Mouse (Mus musculus) kidney, postnatal 25 days (tissue): ENCODE data around the gene Sgca.
"Not testable (repeated sequence)": the region's sequence is repeated elsewhere in the genome, so short reads cannot be mapped to it uniquely, and the experiment has no call there.

Experiments used
- DNase-seq, 2 experiments: peaks; one replicate each; pipeline ENCODE4 v3.0.0; 2021; ENCODE audit warnings: mixed read lengths in 2 of 2

The Sgca gene

GRCm38 (mm10) chr11:94976199-94976598 lies at the start of gene Sgca:
TSS of gene Sgca (minus strand) at chr11:94976327.
- DNase-seq, result no peak

GRCm38 (mm10) chr11:95025227-95026012 lies 49.3 kb upstream of the Sgca start:
- DNase-seq, result peak in 1 of 2 experiments; percentile 70

- peak; percentile 71 to 85 for DNase-seq
Observed at GRCm38 (mm10) chr11:95024439-95025184, 48.5 kb upstream of the Sgca start.

GRCm38 (mm10) chr11:95023481-95023880 lies 47.4 kb upstream of the Sgca start:
- peak in 1 of 2 experiments; percentile 39 for DNase-seq

GRCm38 (mm10) chr11:95022237-95022992 lies 46.3 kb upstream of the Sgca start:
- DNase-seq, result no peak

GRCm38 (mm10) chr11:95015484-95015883 lies 39.4 kb upstream of the Sgca start:
- DNase-seq, result no peak

GRCm38 (mm10) chr11:95012487-95012886 lies 36.4 kb upstream of the Sgca start:
- DNase-seq, result no peak

GRCm38 (mm10) chr11:95012075-95012474 lies 35.9 kb upstream of the Sgca start:
- no peak for DNase-seq

GRCm38 (mm10) chr11:95011416-95011815 lies 35.3 kb upstream of the Sgca start:
- no peak for DNase-seq

GRCm38 (mm10) chr11:95010841-95011403 lies 34.8 kb upstream of the Sgca start:
- not testable (repeated sequence) for DNase-seq

GRCm38 (mm10) chr11:95010141-95010739 lies 34.1 kb upstream of the Sgca start:
- peak in 1 of 2 experiments; percentile 50 for DNase-seq

GRCm38 (mm10) chr11:95009629-95010014 lies 33.5 kb upstream of the Sgca start, which contains the start of gene Samd14:
TSS of gene Samd14 (plus strand) at chr11:95009879.
- peak; percentile 56 to 76 for DNase-seq

GRCm38 (mm10) chr11:95008661-95009628 lies 32.8 kb upstream of the Sgca start:
- DNase-seq, result peak in 1 of 2 experiments; percentile 40

GRCm38 (mm10) chr11:95007418-95007817 lies 31.3 kb upstream of the Sgca start:
- DNase-seq, result no peak

GRCm38 (mm10) chr11:95006525-95007219 lies 30.5 kb upstream of the Sgca start:
- DNase-seq, result peak; percentile 85 to 90

GRCm38 (mm10) chr11:95006038-95006437 lies 29.9 kb upstream of the Sgca start:
- peak in 1 of 2 experiments; percentile 45 for DNase-seq

- no peak for DNase-seq
Observed at GRCm38 (mm10) chr11:95004937-95005198, 28.7 kb upstream of the Sgca start.

GRCm38 (mm10) chr11:95004136-95004936 lies 28.2 kb upstream of the Sgca start:
- no peak for DNase-seq

GRCm38 (mm10) chr11:95002705-95003104 lies 26.6 kb upstream of the Sgca start:
- DNase-seq, result no peak
